Mouse (Mus musculus): Measurements from ENCODE around the gene Tmem107.

The Tmem107 gene

GRCm38 (mm10) chr11:69070590-69071222, at the start of gene Tmem107:
TSS of gene Tmem107 (plus strand) at chr11:69070806.
- DNase-seq = peak; percentile 96

GRCm38 (mm10) chr11:69026562-69026961, 44.0 kb upstream of the Tmem107 start:
- no peak for DNase-seq

DNA sequence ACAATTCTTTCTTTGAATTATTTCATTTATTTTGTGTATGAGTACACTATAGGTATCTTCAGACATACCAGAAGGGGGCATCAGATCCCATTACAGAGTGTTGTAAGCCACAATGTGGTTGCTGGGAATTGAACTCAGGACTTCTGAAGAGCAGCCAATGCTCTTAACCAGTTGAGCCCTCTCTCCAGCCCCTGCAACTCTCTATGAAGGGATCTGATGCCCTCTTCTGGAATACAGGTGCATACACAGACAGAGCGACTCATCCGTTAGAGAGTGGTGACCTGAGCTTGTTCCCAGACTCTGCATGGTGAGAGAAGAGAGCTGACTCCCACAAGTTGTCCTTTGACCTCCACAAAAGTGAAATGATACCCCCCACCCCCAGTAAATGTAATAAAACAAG, 41.8 kb upstream of the Tmem107 start:
- no peak for DNase-seq

GRCm38 (mm10) chr11:69033552-69033951, 37.1 kb upstream of the Tmem107 start:
- no peak for DNase-seq

DNA sequence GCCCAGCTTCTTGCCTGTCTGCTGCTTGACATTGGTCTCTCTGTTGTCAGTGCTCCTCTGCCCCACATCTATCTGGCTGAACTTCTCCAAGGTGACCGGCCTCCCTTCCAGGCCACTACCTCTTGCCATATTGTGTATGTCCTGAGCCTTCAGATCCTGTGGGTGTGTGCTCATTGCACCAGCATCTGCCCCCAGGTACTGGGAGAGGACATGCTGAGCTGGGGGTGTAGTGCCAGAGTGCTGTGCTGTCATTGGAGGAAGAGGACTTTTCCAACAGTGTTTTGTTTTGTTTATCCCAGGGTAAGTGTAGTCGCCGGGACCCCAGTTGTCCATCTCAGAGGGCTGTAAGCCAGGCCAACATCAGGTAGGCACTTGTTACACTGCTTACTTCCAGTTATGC, 36.0 kb upstream of the Tmem107 start:
- no peak for DNase-seq

GRCm38 (mm10) chr11:69035411-69035810, 35.2 kb upstream of the Tmem107 start:
- DNase-seq = no peak

GRCm38 (mm10) chr11:69035849-69036248, 34.8 kb upstream of the Tmem107 start:
- DNase-seq = peak; percentile 91 to 94

GRCm38 (mm10) chr11:69036486-69037230, 33.9 kb upstream of the Tmem107 start:
- peak; percentile 87 to 91 for DNase-seq

DNA sequence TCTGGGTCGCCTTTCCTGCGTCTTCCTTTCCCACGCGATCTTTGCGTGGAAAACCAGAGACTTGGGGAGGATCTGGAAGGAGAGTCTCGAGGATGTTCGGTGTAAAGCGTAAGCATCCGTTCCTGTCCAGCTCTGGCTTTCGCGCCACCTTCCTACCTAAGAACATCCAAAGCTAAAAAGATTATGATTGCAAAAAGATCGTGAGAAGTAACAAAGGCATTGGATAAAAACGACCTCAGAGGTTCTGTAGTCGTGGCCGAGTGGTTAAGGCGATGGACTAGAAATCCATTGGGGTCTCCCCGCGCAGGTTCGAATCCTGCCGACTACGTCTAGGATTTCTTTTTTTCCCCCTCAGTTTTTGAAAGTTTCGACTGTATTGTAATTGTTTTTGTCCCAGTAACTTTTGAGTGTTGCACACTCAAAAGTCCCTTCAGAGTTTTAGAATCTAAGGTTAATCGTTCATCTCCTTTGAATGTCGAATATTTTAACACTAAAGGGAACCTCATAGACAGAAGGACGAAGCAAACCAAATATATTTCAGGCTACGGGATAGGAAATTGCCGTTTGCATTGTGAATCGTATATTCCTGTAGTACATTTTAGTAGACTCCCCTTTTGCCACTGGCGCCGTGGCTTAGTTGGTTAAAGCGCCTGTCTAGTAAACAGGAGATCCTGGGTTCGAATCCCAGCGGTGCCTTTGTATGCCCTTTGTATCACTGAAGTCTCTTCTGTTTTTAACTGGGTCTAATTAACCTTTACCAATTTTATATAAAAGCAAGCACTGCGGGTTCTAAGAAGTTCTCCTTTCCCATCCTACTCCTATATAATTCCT, 33.2 kb upstream of the Tmem107 start:
- peak; percentile 84 to 86 for DNase-seq

- no peak for DNase-seq
Observed at GRCm38 (mm10) chr11:69038173-69038572, 32.4 kb upstream of the Tmem107 start.

GRCm38 (mm10) chr11:69045531-69046394, 24.8 kb upstream of the Tmem107 start, which contains the start of gene Aurkb:
TSS of gene Aurkb (plus strand) at chr11:69045647.
- DNase-seq = peak; percentile 90 to 93

DNA sequence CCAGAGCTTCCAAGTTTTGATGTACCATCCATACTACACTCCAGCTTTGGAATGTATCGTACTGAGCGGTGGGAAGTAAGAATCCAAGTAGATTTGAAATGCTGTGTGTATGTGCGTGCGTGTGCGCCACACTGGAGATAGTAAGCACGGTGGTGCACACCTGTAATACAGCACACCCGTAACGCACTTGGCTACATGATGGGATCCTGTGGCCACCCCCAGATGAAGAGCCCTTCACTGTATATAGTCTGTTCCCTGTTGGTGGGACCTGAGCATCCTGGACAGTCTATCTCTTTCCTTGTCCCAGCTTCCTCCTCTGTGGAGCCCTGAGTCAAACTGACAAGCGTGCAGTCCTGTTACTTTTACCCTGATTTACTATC, 24.2 kb upstream of the Tmem107 start:
- no peak for DNase-seq

DNA sequence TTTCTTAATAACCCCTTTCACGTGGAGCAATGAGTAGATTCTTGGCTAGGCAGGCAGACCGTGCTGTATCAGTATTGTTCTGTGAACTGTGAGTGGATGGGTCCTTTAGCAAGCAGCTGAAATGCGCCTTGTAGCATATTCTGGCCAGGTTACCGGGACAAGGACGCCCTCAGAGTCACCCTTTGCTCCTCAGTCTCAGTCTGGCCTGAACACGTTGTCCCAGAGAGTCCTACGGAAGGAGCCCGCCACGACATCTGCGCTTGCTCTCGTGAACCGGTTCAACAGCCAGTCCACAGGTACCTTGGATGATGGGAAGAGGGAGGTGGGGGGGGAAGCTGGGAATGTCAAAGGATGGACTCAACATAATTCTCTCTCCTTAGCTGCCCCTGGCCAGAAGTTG, 23.0 kb upstream of the Tmem107 start:
- no peak for DNase-seq

DNA sequence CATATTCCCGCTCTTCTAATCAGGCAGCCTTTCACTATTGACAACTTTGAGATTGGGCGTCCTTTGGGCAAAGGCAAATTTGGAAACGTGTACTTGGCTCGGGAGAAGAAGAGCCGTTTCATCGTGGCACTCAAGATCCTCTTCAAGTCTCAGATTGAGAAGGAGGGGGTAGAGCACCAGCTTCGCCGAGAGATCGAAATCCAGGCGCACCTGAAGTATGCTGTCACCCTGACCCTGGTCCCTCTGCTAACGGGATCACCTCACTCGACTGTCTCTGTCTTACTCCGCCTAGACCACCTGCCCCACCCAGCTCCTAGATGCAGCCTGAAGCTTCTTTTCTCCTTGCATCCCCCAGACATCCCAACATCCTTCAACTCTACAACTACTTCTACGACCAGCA, 22.5 kb upstream of the Tmem107 start:
- no peak for DNase-seq

DNA sequence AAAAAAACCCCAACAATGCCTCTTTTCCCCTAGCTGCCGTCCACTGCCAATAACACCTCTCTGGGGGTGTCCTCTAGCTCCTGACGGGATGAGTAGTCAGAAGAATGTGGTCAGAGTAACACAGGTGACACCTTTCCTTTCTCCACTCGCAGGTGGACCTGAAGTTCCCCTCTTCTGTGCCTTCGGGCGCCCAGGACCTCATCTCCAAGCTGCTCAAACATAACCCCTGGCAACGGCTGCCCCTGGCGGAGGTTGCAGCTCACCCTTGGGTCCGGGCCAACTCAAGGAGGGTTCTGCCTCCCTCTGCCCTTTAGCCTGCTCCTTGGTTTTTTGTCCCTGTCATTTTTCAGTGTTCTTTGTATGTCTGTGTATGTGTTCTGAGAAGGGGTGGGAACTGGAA, 19.9 kb upstream of the Tmem107 start:
- peak in 1 of 2 experiments; percentile 43 for DNase-seq

DNA sequence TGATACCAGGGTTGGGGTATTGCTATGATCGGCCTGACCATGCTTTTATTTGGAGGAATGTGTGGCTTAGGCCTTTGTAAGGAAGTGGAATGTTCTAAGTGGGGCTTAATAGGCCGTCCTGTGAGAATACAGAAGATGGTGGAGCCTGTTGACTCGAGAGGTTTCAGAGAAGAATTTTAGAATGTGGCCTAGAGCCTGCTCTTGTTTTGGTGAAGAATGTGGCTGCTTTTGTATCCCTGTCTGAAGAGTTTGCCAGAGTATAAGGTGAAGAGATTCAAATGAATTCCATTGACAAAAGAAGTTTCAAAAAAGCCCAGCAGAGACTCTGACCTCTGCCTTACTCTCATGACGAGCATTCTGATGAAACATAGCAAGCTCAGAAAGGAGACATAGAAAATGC, 18.8 kb upstream of the Tmem107 start:
- DNase-seq = no peak

DNA sequence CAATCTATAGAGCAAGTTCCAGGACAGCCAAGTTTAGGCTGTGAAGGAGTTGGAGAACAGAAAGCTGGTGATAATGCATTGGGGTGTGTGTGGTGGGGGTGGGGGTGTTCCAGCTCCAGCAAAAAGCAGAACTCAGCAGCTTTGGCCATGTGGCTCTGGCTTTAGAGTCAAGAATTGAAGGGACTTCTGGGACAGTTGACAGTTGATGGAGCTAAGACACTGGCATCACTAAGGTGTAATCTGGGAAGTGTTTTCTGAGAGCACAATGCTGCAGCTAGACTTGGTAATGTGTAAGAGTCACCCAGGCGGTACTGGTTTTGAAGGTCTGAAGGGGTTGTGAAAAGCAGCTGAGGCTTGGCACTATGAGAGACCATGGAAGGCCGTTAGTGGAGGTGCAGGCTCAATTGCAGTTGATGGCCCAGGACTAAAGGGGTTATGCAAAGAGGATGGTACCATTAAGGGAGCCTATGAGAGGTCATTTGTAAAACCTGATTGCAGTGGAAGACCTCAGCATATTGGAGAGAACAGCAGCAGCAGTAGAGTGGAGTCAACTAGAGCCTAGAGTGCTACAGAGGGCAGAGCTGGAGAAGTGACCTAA, 17.7 kb upstream of the Tmem107 start:
- no peak for DNase-seq

- no peak for DNase-seq
Observed at GRCm38 (mm10) chr11:69053848-69054247, 16.8 kb upstream of the Tmem107 start.

DNA sequence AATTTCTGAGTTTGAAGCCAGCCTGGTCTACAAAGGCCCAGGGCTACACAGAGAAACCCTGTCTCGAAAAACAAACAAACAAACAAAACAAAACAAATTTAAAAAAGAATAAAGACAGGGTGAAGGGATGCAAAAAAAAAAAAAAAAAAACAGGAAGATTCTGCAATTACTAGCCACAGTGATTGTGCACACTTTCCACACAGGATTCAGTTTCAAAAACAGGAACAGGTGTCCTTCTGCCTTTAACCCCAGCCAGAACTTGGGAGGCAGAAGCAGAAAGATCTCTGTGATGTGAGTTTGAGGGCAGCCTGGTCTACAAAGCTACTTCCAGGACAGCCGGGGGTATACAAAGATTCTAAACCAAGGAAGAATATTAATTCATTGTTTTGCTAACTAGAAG, 12.3 kb upstream of the Tmem107 start:
- DNase-seq = no peak

GRCm38 (mm10) chr11:69058729-69059356, 11.8 kb upstream of the Tmem107 start:
- no peak for DNase-seq

GRCm38 (mm10) chr11:69059357-69059974, 11.1 kb upstream of the Tmem107 start, which contains the start of gene Borcs6:
TSS of gene Borcs6 (plus strand) at chr11:69059717.
- DNase-seq = peak; percentile 96 to 98

Data from kidney, postnatal 36 days (tissue).